Mouse (Mus musculus) left cerebral cortex, adult 2 months (tissue): ENCODE results near the gene Mcat. TPM values are rescaled to one million over a fixed set of nuclear protein-coding genes. Genes with fewer than 3 reads are reported as not detected.

ENCODE experiments used
- DNase-seq, 2 experiments: peaks; one replicate each; pipeline ENCODE4 v3.0.0; 2021 to 2022; ENCODE audit warnings: low spot score in 2 of 2, mixed read lengths in 1 of 2; ENCODE audit errors: extremely low spot score in 1 of 2
- H3K27ac ChIP-seq: fragments of 200-600 bp; 2 replicates; pipeline ENCODE4 v1.8.1; 2022
- H3K4me3 ChIP-seq: fragments of 200-600 bp; 2 replicates; pipeline ENCODE4 v1.8.1; 2022
- CTCF ChIP-seq: fragments of 200-600 bp; IDR thresholded peaks from 2 replicates; pipeline ENCODE4 v1.8.1; 2022; ENCODE audit warnings: antibody characterized with exemption, mild to moderate bottlenecking, moderate library complexity
- intact Hi-C: fragments of 180-260 bp; cut with DNase I; formaldehyde crosslinking; loops from one replicate; pipeline ENCODE4 v1.15.1; 2025
- long read RNA-seq, 2 experiments: library from polyadenylated mRNA; stranded (forward); transcript quantifications; one replicate each; pipeline ENCODE4 v2.0.0; 2021; ENCODE audit warnings: borderline mapping rate in 2 of 2
- total RNA-seq, 2 experiments: library from RNA; stranded (reverse); gene quantifications; 2 replicates each; pipeline ENCODE4 v1.2.3; 2021

Mcat gene
- total RNA-seq: 10 to 100 TPM; 19.0 to 26.9 TPM
- long read RNA-seq, experiment 1, transcript Mcat-201 (4 exons, 1,917 nt): major isoform, 22 of 36 reads
- long read RNA-seq, experiment 1, partial matches to known transcripts: 2 of 36 reads
- long read RNA-seq, experiment 1, other reads (novel, unspliced or antisense): 9 of 36 reads
- long read RNA-seq, experiment 2, transcript Mcat-201 (4 exons, 1,917 nt): major isoform, 12 of 21 reads
- long read RNA-seq, experiment 2, partial matches to known transcripts: 1 of 21 reads
- long read RNA-seq, experiment 2, other reads (novel, unspliced or antisense): 7 of 21 reads

DNA sequence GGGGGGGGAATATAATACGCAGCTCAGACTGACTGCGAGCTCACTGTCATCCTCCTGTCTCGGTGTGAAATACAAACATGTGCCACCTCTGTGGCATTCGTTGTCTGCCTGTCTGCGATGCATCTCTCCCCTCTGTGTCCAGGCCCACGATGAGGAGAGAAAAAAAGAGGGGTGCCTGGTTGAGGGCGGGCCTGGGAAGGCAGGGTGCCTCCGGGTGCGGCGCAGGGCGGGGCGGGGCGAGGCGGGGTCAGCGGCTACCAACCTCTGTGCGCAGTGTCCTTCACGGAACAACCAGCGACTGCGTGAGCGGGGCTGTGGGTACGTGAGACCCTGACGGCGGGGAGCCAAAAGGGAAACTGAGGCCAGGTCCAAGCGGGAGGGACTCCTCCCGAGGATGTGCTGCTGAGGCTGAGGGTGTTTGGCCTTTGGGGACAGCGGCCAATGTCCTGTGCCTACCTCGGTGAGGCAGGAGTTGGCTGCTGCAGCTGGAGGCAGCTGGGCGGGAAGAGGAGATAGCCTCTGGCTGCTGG lies at the start of gene Mcat, which contains the start of gene Tspo:
Mcat (minus strand) TSS at position 461 of the 530 bp plus-strand sequence.
Tspo (plus strand) TSS at position 266 of the 530 bp plus-strand sequence.
- intact Hi-C loops: no loop called here
- no peak for DNase-seq
- Histone ChIP-seq H3K4me3 (peak within 1 kb of the TSS; percentile 23), H3K27ac (peak within 1 kb of the TSS; percentile 42; the same call in 1 of the 2 replicates)
- no peak for TF ChIP-seq CTCF

- intact Hi-C loops: no loop called here
- Histone ChIP-seq H3K4me3 (no peak overlapping the region), H3K27ac (no peak overlapping the region)
- DNase-seq: peak; percentile 47 to 52
- TF ChIP-seq CTCF: peak; percentile 70
Measured at GRCm38 (mm10) chr15:83607115-83607802, 43.7 kb upstream of the Mcat start.

DNA sequence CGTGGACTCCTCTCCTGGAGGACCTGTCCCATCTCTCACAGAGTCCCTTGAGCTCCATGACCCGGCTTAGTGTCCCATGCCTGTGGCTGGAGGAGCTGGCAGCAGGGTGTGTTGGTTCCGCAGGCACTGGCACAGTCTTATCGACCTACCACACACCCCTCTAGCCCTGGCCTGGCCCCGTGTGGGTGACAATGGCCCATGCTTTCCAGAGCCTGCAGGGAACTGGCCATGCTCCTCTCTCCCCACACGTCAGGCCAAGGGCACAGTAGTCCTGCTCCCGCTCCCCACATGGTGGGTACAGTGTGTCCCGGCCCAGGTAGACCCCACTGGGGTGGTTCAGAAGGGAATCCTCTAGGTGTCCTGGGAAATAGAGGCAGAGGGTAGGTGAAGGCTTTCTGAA lies 43.1 kb upstream of the Mcat start:
- TF ChIP-seq CTCF: no peak
- Histone ChIP-seq H3K4me3 (no peak overlapping the region), H3K27ac (no peak overlapping the region)
- no peak for DNase-seq
- intact Hi-C loops: no loop called here

GRCm38 (mm10) chr15:83606216-83606615 lies 42.6 kb upstream of the Mcat start:
- DNase-seq: no peak
- Histone ChIP-seq H3K4me3 (no peak overlapping the region), H3K27ac (no peak overlapping the region)
- TF ChIP-seq CTCF: no peak
- intact Hi-C loops: no loop called here

GRCm38 (mm10) chr15:83603426-83603825 lies 39.8 kb upstream of the Mcat start:
- intact Hi-C loops: no loop called here
- TF ChIP-seq CTCF: no peak
- H3K27ac ChIP-seq: no peak overlapping the region
- no peak for DNase-seq
- no peak overlapping the region for H3K4me3 ChIP-seq

DNA sequence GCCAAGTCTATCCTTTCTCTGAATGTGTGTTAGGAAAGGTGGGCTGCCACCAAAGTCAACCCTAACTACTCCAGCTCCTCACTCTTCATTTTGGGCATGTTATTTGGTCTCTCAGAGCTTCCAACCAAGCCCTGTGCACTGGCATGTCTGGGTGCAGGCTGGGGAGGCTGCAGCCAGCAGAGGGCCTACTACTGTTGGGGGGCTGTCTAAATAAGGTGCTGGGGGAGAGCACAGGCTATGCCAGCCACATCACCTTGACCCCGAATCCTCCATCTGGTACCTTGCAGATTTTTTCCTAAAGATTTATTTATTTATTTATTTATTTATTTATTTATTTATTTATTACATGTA lies 39.4 kb upstream of the Mcat start:
- Histone ChIP-seq H3K4me3 (no peak overlapping the region), H3K27ac (no peak overlapping the region)
- intact Hi-C loops: no loop called here
- TF ChIP-seq CTCF: no peak; the same call in 1 of the 2 replicates
- DNase-seq: no peak

- Histone ChIP-seq H3K4me3 (no peak overlapping the region), H3K27ac (no peak overlapping the region)
- intact Hi-C loops: no loop called here
- no peak for TF ChIP-seq CTCF
- no peak for DNase-seq
Measured at GRCm38 (mm10) chr15:83602372-83603045, 38.9 kb upstream of the Mcat start.

DNA sequence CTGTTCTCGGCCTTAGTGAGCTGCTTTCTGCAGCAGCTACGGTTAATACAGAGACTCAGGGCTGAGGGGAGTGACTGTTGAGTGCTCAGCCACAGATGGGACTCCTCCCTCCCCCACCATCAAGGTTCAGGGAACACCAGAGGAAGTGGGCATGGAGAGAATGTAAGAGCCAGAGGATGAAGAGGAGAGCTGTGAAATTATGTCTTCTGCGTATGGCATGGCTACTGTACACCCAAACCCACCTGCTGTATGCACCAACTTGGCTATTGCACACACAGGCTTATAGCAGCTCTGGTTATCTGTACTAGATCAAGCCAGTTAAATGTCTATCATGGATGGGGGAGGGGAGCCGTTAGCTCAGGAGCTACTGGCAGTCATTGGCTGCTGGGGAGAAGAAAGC lies 37.6 kb upstream of the Mcat start:
- no peak overlapping the region for H3K27ac ChIP-seq
- intact Hi-C loops: no loop called here
- DNase-seq: no peak
- TF ChIP-seq CTCF: no peak
- H3K4me3 ChIP-seq: no peak overlapping the region

DNA sequence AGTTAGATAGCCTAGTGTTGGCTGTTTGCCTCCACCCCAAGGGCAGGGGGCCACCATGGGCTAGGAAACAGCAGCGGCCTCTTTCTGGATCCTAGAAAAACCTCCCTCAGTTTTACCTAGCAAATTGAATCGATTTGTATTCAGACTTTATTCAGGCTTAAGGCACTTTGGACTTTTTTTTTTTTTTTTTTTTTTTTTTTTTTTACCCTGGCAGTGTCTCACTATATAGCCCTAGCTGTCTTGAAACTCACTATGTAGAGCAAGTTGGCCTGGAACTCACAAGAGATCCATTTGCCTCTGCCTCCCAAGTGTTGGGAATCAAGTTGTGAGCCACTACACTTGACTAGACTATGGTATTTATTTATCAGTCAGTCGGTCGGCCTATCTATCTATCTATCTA lies 33.2 kb upstream of the Mcat start:
- intact Hi-C loops: no loop called here
- Histone ChIP-seq H3K4me3 (no peak overlapping the region), H3K27ac (no peak overlapping the region)
- DNase-seq: no peak
- no peak for TF ChIP-seq CTCF

- TF ChIP-seq CTCF: no peak
- no peak for DNase-seq
- peak overlapping the region; percentile 79 for H3K4me3 ChIP-seq
- intact Hi-C loops: no loop called here
- peak overlapping the region; percentile 62 for H3K27ac ChIP-seq
Measured at GRCm38 (mm10) chr15:83595364-83595711, 31.8 kb upstream of the Mcat start.

DNA sequence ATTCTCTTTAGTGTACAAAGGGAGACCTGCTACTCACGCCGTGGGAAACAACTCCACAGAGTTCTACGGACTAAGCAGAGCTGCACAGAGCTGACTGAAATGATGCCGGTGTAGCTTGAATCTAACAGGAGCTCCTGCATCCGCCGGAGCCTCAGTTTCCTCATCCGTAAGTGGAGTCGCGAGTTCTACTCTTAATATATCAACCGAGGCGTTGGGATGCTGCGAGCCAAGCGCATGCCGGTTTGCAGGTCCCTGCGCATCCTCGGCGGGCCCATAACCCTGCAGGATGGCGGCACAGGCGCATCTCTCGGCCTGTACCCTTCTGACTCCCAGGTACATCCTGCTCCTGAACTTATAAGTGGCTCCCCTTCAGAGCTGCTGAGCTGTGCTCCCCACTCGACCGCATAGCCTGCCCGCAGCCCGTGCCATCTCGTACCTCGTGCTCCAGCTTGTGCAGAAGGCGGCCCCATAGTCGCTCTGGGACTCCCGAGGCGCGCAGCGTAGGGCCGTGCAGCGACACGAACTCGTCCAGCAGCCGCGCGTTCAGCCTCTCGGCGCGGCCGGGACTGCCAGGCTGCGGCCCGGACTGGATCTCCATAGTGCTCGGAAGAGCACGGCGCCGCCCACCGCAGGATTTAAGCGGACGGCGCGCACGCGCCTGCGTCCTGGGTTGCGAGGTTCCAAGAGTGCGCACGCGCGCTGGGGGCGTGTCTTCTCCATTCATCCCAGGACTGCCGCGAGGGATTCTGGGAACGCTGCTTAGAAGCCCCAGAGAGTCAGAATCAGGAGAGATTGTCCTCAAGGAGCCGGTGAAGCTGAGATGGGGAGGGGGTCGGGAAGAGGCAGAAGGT lies 31.2 kb upstream of the Mcat start, which contains the start of gene Ttll12:
Ttll12 (minus strand) TSS at position 645 of the 851 bp plus-strand sequence.
- TF ChIP-seq CTCF: no peak
- Histone ChIP-seq H3K4me3 (peak within 1 kb of the TSS; percentile 79), H3K27ac (peak within 1 kb of the TSS; percentile 62)
- DNase-seq: peak; percentile 95 to 96
- intact Hi-C loops: no loop called here
